Mouse (Mus musculus): ENCODE measurements at regions not wholly inside any gene's neighbourhood (a gene's known extent, or its start where the extent isn't known, plus 50 kb on each side); places are given as distances from the start of the nearest gene placed in this dataset.

- ATAC-seq (ENCODE audit: insufficient read depth) (peak; percentile 21; the same call in 1 of the 2 replicates), DNase-seq (peak; percentile 37)
- no peak overlapping the region for H3K4me3 ChIP-seq (ENCODE audit: low read depth, low read length)
- peaks cover 2% of the 10 kb centered on the region; the same call in 1 of the 2 replicates for H3K4me1 ChIP-seq (ENCODE audit: insufficient read depth)
- H3K9me3 ChIP-seq (ENCODE audit: low read depth, low read length), result no peaks in the 10 kb centered on the region
- no peaks in the 10 kb centered on the region for H3K27me3 ChIP-seq (ENCODE audit: insufficient read depth, low read length)
- H3K4me2 ChIP-seq, result peak overlapping the region; percentile 38; the same call in 1 of the 2 replicates
- peak overlapping the region; percentile 27 for H3K27ac ChIP-seq (ENCODE audit: low read depth)
- no peak overlapping the region for H3K9ac ChIP-seq
- no peak for TF ChIP-seq CTCF (IDR thresholded peaks at IDR 0.05; ENCODE audit: low read depth)
- no peaks in the 10 kb centered on the region for H3K36me3 ChIP-seq (ENCODE audit: insufficient read depth)
- 30% methylated on average over 8 of the region's 8 CpGs for WGBS
Observed at GRCm38 (mm10) chr14:76856591-76856990, 180.0 kb upstream of the Ccdc122 start.

DNA sequence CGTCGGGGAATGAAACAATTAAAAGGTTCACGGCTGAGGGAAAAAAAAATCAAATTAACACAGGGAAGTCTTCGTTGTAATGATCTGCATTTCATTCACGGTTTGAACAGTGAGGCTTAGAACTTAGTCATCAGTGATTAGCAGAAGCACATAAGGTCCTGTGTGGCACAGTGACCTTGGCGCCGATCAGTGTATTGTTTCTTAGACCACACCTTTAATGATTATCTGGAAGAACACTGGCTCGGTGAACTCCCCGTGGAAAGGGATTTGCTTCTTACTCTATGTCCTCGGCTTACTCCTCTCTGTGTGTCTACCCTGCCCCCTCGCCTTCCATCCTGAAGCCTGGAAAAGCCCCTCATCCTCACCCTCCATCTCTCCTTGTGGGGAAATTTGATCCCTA, 181.6 kb upstream of the Ccdc122 start:
- Histone ChIP-seq H3K27ac (ENCODE audit: low read depth) (no peak overlapping the region), H3K36me3 (ENCODE audit: insufficient read depth) (no peaks in the 10 kb centered on the region), H3K4me1 (ENCODE audit: insufficient read depth) (peaks cover 6% of the 10 kb centered on the region), H3K9ac (no peak overlapping the region), H3K27me3 (ENCODE audit: insufficient read depth, low read length) (no peaks in the 10 kb centered on the region), H3K9me3 (ENCODE audit: low read depth, low read length) (no peaks in the 10 kb centered on the region), H3K4me3 (ENCODE audit: low read depth, low read length) (no peak overlapping the region), H3K4me2 (no peak overlapping the region)
- 77% methylated on average over 11 of the region's 11 CpGs for WGBS
- TF ChIP-seq CTCF (IDR thresholded peaks at IDR 0.05; ENCODE audit: low read depth), result no peak
- ATAC-seq (ENCODE audit: insufficient read depth) (no peak), DNase-seq (no peak)

DNA sequence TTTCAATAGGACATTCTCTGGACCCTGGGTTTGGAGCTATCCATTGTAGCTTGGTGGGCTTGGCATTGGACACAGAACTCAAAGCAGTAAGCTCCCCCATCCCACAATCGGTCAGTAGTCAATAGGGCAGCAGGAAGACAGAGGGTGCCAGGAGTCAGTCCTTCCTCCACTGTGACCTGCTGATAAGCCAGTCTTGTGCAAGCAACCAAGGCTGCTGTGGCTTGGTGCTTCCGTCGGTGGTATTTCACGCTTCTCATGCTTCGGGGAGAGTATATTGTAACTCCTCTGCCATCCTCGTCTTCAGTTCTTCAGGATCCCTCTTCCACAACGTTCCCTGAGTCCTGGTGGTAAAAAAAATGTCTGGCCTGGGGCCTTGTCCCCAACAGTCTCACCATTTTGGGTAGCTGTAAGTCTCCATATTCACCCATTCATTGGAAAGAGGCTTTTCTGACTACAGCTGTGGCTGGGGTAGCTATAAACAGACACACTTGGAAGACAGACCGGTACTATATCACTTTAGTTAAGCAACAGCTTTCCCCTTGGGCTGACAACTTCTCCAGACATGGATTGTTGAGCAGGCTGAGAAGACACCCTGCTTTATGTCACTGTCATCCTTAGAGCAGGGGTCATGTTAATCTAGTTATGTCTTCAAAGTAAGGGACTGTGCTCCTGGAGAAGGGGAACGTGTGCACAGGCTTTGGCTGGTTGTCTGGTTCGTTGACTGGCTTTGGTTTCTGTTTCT, 184.9 kb upstream of the Ccdc122 start:
- Histone ChIP-seq H3K9ac (no peak overlapping the region), H3K4me1 (ENCODE audit: insufficient read depth) (peaks cover 11% of the 10 kb centered on the region), H3K27ac (ENCODE audit: low read depth) (no peak overlapping the region), H3K4me3 (ENCODE audit: low read depth, low read length) (no peak overlapping the region), H3K9me3 (ENCODE audit: low read depth, low read length) (no peaks in the 10 kb centered on the region), H3K4me2 (no peak overlapping the region), H3K36me3 (ENCODE audit: insufficient read depth) (no peaks in the 10 kb centered on the region), H3K27me3 (ENCODE audit: insufficient read depth, low read length) (no peaks in the 10 kb centered on the region)
- TF ChIP-seq CTCF (IDR thresholded peaks at IDR 0.05; ENCODE audit: low read depth), result no peak
- ATAC-seq (ENCODE audit: insufficient read depth) (no peak), DNase-seq (no peak)
- 55% methylated on average over 10 of the region's 10 CpGs for WGBS

DNA sequence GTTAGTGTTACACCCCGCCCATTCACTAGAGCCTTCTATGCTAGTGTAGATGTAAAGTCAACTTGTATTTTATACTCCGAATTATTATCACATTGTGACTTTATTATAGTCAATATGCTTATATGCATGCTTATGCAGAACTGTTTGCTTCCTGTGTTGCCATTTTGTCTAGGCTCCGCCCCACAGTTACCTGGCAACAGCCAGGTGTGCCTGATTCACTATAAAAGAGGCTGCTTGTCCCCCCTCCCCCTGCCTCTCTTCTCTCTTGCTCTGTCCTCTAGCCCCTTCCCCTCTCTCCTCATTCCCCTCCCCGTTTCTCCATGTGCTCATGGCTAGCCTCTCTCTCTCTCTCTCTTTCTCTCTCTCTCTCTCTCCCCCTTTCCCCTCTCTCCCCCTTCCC, 185.9 kb upstream of the Ccdc122 start:
- ATAC-seq (ENCODE audit: insufficient read depth), result no peak
- TF ChIP-seq CTCF (IDR thresholded peaks at IDR 0.05; ENCODE audit: low read depth), result no peak
- Histone ChIP-seq H3K4me2 (no peak overlapping the region), H3K4me3 (ENCODE audit: low read depth, low read length) (no peak overlapping the region), H3K9me3 (ENCODE audit: low read depth, low read length) (no peaks in the 10 kb centered on the region), H3K27ac (ENCODE audit: low read depth) (no peak overlapping the region), H3K36me3 (ENCODE audit: insufficient read depth) (no peaks in the 10 kb centered on the region), H3K27me3 (ENCODE audit: insufficient read depth, low read length) (no peaks in the 10 kb centered on the region), H3K4me1 (ENCODE audit: insufficient read depth) (peaks cover 11% of the 10 kb centered on the region), H3K9ac (no peak overlapping the region)
- DNase-seq, result no peak
- whole genome bisulfite sequencing, result 79% methylated on average over 4 of the region's 4 CpGs

- DNase-seq (no peak), ATAC-seq (ENCODE audit: insufficient read depth) (no peak)
- no peaks in the 10 kb centered on the region for H3K36me3 ChIP-seq (ENCODE audit: insufficient read depth)
- peak overlapping the region; percentile 35; the same call in 1 of the 2 replicates for H3K4me2 ChIP-seq
- H3K9ac ChIP-seq, result no peak overlapping the region
- H3K4me3 ChIP-seq (ENCODE audit: low read depth, low read length), result no peak overlapping the region
- H3K9me3 ChIP-seq (ENCODE audit: low read depth, low read length), result no peaks in the 10 kb centered on the region
- H3K27me3 ChIP-seq (ENCODE audit: insufficient read depth, low read length), result no peaks in the 10 kb centered on the region
- 34% methylated on average over 13 of the region's 13 CpGs for WGBS
- H3K27ac ChIP-seq (ENCODE audit: low read depth), result no peak overlapping the region
- H3K4me1 ChIP-seq (ENCODE audit: insufficient read depth), result peaks cover 11% of the 10 kb centered on the region
- TF ChIP-seq CTCF (IDR thresholded peaks at IDR 0.05; ENCODE audit: low read depth), result no peak
Observed at GRCm38 (mm10) chr14:76850051-76850450, 186.5 kb upstream of the Ccdc122 start.

GRCm38 (mm10) chr14:76849636-76850035, 186.9 kb upstream of the Ccdc122 start:
- H3K27me3 ChIP-seq (ENCODE audit: insufficient read depth, low read length), result no peaks in the 10 kb centered on the region
- H3K27ac ChIP-seq (ENCODE audit: low read depth), result no peak overlapping the region
- H3K4me3 ChIP-seq (ENCODE audit: low read depth, low read length), result no peak overlapping the region
- H3K9ac ChIP-seq, result no peak overlapping the region
- no peak for TF ChIP-seq CTCF (IDR thresholded peaks at IDR 0.05; ENCODE audit: low read depth)
- H3K4me2 ChIP-seq, result peak overlapping the region; percentile 35; the same call in 1 of the 2 replicates
- H3K36me3 ChIP-seq (ENCODE audit: insufficient read depth), result no peaks in the 10 kb centered on the region
- WGBS, result 40% methylated on average over 6 of the region's 6 CpGs
- no peaks in the 10 kb centered on the region for H3K9me3 ChIP-seq (ENCODE audit: low read depth, low read length)
- H3K4me1 ChIP-seq (ENCODE audit: insufficient read depth), result peaks cover 11% of the 10 kb centered on the region
- ATAC-seq (ENCODE audit: insufficient read depth) (no peak; the same call in 1 of the 2 replicates), DNase-seq (peak; percentile 57)

DNA sequence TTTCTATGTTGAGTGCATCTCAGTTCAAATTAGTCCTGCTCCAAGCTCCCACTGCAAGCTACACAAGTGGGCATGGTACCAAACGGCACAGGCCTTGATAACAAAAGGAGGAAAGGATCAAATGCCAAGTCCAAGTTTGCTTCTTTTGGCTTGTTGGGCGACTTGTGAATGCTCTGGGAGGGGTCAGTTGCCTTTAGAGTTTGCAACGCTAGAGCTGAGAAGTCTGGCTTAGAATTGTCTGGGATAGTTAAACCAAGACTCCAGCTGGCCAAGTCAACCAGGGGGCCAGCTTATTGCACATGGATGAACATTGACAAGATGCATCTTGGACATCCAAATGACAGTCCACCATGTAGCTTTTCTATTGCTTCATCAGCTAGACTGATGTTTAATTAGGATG, 187.5 kb upstream of the Ccdc122 start:
- Histone ChIP-seq H3K27ac (ENCODE audit: low read depth) (no peak overlapping the region), H3K4me1 (ENCODE audit: insufficient read depth) (peaks cover 11% of the 10 kb centered on the region), H3K4me2 (no peak overlapping the region), H3K27me3 (ENCODE audit: insufficient read depth, low read length) (no peaks in the 10 kb centered on the region), H3K9me3 (ENCODE audit: low read depth, low read length) (no peaks in the 10 kb centered on the region), H3K36me3 (ENCODE audit: insufficient read depth) (no peaks in the 10 kb centered on the region), H3K4me3 (ENCODE audit: low read depth, low read length) (no peak overlapping the region), H3K9ac (no peak overlapping the region)
- no peak for ATAC-seq (ENCODE audit: insufficient read depth)
- 62% methylated on average over 3 of the region's 3 CpGs for WGBS
- no peak for TF ChIP-seq CTCF (IDR thresholded peaks at IDR 0.05; ENCODE audit: low read depth)
- DNase-seq, result no peak

Data from lung, embryonic 14.5 days (tissue).